Mouse (Mus musculus): Measurements from ENCODE around the gene Troap.

DNA sequence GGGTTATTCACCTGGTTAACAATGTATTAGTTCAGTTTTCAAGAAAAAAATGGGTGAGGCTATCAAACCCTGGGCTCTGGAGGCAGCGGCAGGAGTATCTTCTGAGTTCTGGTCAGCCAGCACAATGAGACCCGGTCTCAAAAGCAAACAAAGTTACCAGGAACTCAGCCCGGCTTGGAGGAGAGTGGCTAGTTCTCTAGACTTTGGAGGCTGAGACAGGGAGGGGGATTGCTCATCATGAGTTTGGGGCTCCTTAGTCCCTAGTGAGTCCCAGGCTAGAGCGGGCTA lies 43.0 kb upstream of the Troap start:
- TF ChIP-seq CTCF (IDR thresholded peaks at IDR 0.05; ENCODE audit: control insufficient read depth, insufficient read depth, insufficient replicate concordance, low read depth, low read length) (no peak), POLR2A (IDR thresholded peaks at IDR 0.05; ENCODE audit: control insufficient read depth, low read depth, low read length) (no peak)

Data from testis, adult 2 months (tissue).